9 mouse cellular contexts compared by ENCODE assay signal in the genomic region with DNA sequence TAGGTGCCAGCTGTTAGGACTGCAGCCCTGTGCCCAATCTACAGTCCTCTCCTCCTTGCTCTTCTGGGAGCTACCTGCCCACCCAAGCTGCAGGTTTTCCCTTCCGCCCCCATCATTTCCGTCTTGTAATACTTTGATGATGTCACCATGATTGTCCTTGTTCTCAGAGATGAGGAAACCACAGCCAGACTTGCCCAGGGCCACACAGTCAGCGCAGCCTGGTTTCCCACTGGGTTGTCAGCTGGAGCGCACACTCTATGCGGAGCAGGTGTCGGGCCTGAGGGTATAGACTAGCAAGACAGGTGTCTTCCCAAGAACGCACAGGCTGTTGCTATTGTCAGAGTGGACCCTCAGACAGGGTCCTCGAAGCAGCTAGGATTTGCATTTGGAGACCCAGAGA. TPM values are rescaled to one million over a fixed set of nuclear protein-coding genes. Genes with fewer than 3 reads are reported as not detected.
DNase-seq lines count a peak whose midpoint lies in the region; ATAC-seq and TF ChIP-seq lines count a peak whose summit lies in the region.
"Had no signal": no experiment of that assay in that cellular context is flagged by ENCODE, and none has a peak within 500 bp of the region (broad histone marks: within the 10 kb centered on the region; RNA-seq: fewer than 3 reads in every experiment).

No protein-coding gene starts in this region.

- no peak for DNase-seq in heart, adult 9 months (ENCODE audit: low spot score in 2 of 2)
- DNase-seq in thymus, adult 2 months = no peak
- no peak for DNase-seq in thymus, adult 18-20 months
- DNase-seq in hindbrain, embryonic 14.5 days (ENCODE audit: low spot score) = no peak
- DNase-seq in ovary, postnatal 10 days (ENCODE audit: low spot score) = no peak
- no peak for DNase-seq in B cell, adult 2 months
- no peak for DNase-seq in ovary, postnatal 36 days (ENCODE audit: low spot score)
- DNase-seq: kidney, postnatal 4 days had no signal

- H3K36me3 ChIP-seq in heart, embryonic 13.5 days = peaks cover 5% of the 10 kb centered on the region; the same call in 1 of the 2 replicates
- no peaks in the 10 kb centered on the region for H3K36me3 ChIP-seq in thymus, adult 2 months (ENCODE audit: control insufficient read depth, insufficient read depth, low read length)
- no peaks in the 10 kb centered on the region for H3K36me3 ChIP-seq in hindbrain, embryonic 14.5 days (replicated peaks; ENCODE audit: control insufficient read depth, insufficient read depth)

- ATAC-seq in heart, embryonic 13.5 days (ENCODE audit: extremely low read depth, insufficient number of reproducible peaks, low FRiP score, low TSS enrichment) = no peak
- no peak for ATAC-seq in hindbrain, embryonic 14.5 days (ENCODE audit: low FRiP score)

- TF ChIP-seq POLR2A in thymus, adult 2 months (IDR thresholded peaks at IDR 0.05; ENCODE audit: control insufficient read depth, extremely low read depth, insufficient read depth, low read length, poor library complexity) = no peak

- no peaks in the 10 kb centered on the region for H3K27me3 ChIP-seq in heart, embryonic 13.5 days (replicated peaks)
- no peaks in the 10 kb centered on the region for H3K27me3 ChIP-seq in thymus, adult 2 months (ENCODE audit: control insufficient read depth, insufficient read depth, low read length)
- no peaks in the 10 kb centered on the region for H3K27me3 ChIP-seq in hindbrain, embryonic 14.5 days (ENCODE audit: control insufficient read depth, insufficient read depth, low read length)

- no peaks in the 10 kb centered on the region for H3K9me3 ChIP-seq in heart, embryonic 13.5 days
- H3K9me3 ChIP-seq in hindbrain, embryonic 14.5 days (ENCODE audit: control insufficient read depth, low read length) = no peaks in the 10 kb centered on the region

- peak overlapping the region; percentile 98 for H3K27ac ChIP-seq in heart, embryonic 13.5 days (replicated peaks)
- peak overlapping the region; percentile 48; the same call in 1 of the 2 replicates for H3K27ac ChIP-seq in thymus, adult 2 months (ENCODE audit: control insufficient read depth, insufficient read depth, low read length)
- peak overlapping the region; percentile 61; the same call in 1 of the 2 replicates for H3K27ac ChIP-seq in hindbrain, embryonic 14.5 days

- H3K4me3 ChIP-seq in heart, embryonic 13.5 days = no peak overlapping the region
- no peak overlapping the region for H3K4me3 ChIP-seq in thymus, adult 2 months (ENCODE audit: control insufficient read depth, insufficient read depth, low read length)
- no peak overlapping the region for H3K4me3 ChIP-seq in hindbrain, embryonic 14.5 days (replicated peaks; ENCODE audit: low read length)

- peak overlapping the region; percentile 70 for H3K9ac ChIP-seq in heart, embryonic 13.5 days
- H3K9ac ChIP-seq in hindbrain, embryonic 14.5 days = no peak overlapping the region

- H3K4me1 ChIP-seq in heart, embryonic 13.5 days = peaks cover 68% of the 10 kb centered on the region
- H3K4me1 ChIP-seq in thymus, adult 2 months (replicated peaks; ENCODE audit: control insufficient read depth, insufficient read depth, low read length) = peaks cover 37% of the 10 kb centered on the region
- H3K4me1 ChIP-seq in hindbrain, embryonic 14.5 days (replicated peaks; ENCODE audit: control insufficient read depth, insufficient read depth, low read length) = peaks cover 38% of the 10 kb centered on the region

- H3K4me2 ChIP-seq in heart, embryonic 13.5 days = 0 out of 2 replicates have a peak overlapping the region, but pooled peaks have one; percentile 63
- H3K4me2 ChIP-seq in hindbrain, embryonic 14.5 days (replicated peaks) = no peak overlapping the region

- WGBS in heart, embryonic 13.5 days = 86% methylated on average over 8 of the region's 8 CpGs
- WGBS in thymus, adult 2 months = 10% methylated on average over 8 of the region's 8 CpGs
- WGBS in hindbrain, embryonic 14.5 days = 70% methylated on average over 8 of the region's 8 CpGs

- no peak for TF ChIP-seq CTCF in thymus, adult 2 months (IDR thresholded peaks at IDR 0.05; ENCODE audit: borderline replicate concordance, control insufficient read depth, extremely low read depth, insufficient read depth, low read length, poor library complexity)

RNA-seq across cellular contexts. Expression of gene Ccdc12, which starts 28.9 kb away (rescaled TPM):
- 119 and 136 TPM in 2 replicates for polyA plus RNA-seq in heart, embryonic 13.5 days (2015; fragmentation: Nextera tagmentation; extraction: Ambion mirVana)
- polyA plus RNA-seq in thymus, adult 2 months (2012; rRNA removed) = 105 and 152 TPM in 2 replicates
- polyA plus RNA-seq in hindbrain, embryonic 14.5 days (2014; fragmentation: Nextera tagmentation; extraction: Ambion mirVana) = 84.6 and 97.6 TPM in 2 replicates

RNA-seq across cellular contexts. Expression of gene Nbeal2, which starts 31.2 kb away (rescaled TPM):
- 1.3 and 1.8 TPM in 2 replicates for polyA plus RNA-seq in heart, embryonic 13.5 days (2015; fragmentation: Nextera tagmentation; extraction: Ambion mirVana)
- 297 and 301 TPM in 2 replicates for polyA plus RNA-seq in thymus, adult 2 months (2012; rRNA removed)
- 2.2 and 4.0 TPM in 2 replicates for polyA plus RNA-seq in hindbrain, embryonic 14.5 days (2014; fragmentation: Nextera tagmentation; extraction: Ambion mirVana)

RNA-seq across cellular contexts. Expression of gene Myl3, which starts 56.5 kb away (rescaled TPM):
- polyA plus RNA-seq in heart, embryonic 13.5 days (2015; fragmentation: Nextera tagmentation; extraction: Ambion mirVana) = 3,771 and 4,285 TPM in 2 replicates
- 2.4 and 293 TPM in 2 replicates for polyA plus RNA-seq in thymus, adult 2 months (2012; rRNA removed)
- 0.26 and 0.43 TPM in 2 replicates for polyA plus RNA-seq in hindbrain, embryonic 14.5 days (2014; fragmentation: Nextera tagmentation; extraction: Ambion mirVana)

Comparison
In these comparisons a context has a peak if more than half of its experiments do, and no peak if none do; other contexts are left out.
1. H3K27ac ChIP-seq: peak in every context shown above with its lines; median percentile 98 in heart, embryonic 13.5 days; 61 in hindbrain, embryonic 14.5 days; 48 in thymus, adult 2 months.
2. RNA of gene Nbeal2, which starts 31.2 kb away (polyA plus RNA-seq): 297 to 301 TPM in thymus, adult 2 months; 2.2 to 4.0 TPM in hindbrain, embryonic 14.5 days and 1.3 to 1.8 TPM in heart, embryonic 13.5 days; every median in the first group is over 10 times any median in the second.